Mouse (Mus musculus) embryonic fibroblast, embryonic 13.5 days (primary cell): Measurements from ENCODE around the gene Igll1.

Source experiments
- CTCF ChIP-seq: IDR thresholded peaks from 2 replicates; pipeline ENCODE4 v1.5.1; 2011; ENCODE audit warnings: mild to moderate bottlenecking, control low read depth, low read length, moderate library complexity, borderline replicate concordance; ENCODE audit not compliant: insufficient read depth
- POLR2A ChIP-seq: IDR thresholded peaks from 2 replicates; pipeline ENCODE4 v1.6.1; 2011; ENCODE audit warnings: low read depth, mild to moderate bottlenecking, control low read depth, low read length, moderate library complexity

- TF ChIP-seq CTCF (no peak), POLR2A (no peak)
Measured at GRCm38 (mm10) chr16:16896015-16896381, 32.2 kb upstream of the Igll1 start.
